Mouse (Mus musculus): ENCODE data around the gene Dynlt1a. TPM values are rescaled to one million over a fixed set of nuclear protein-coding genes. Genes with fewer than 3 reads are reported as not detected.
"Not testable (repeated sequence)": the region's sequence is repeated elsewhere in the genome, so short reads cannot be mapped to it uniquely, and the experiment has no call there.

The Dynlt1a gene
- total RNA-seq, 2 experiments from 2014 or later = 13.2 to 14.5 TPM

- not testable (repeated sequence) for DNase-seq (ENCODE audit: low spot score in 2 of 2)
These were observed 23.4 kb downstream of the Dynlt1a start for GRCm38 (mm10) chr17:6293882-6294281.

GRCm38 (mm10) chr17:6289045-6289444 lies 28.3 kb downstream of the Dynlt1a start:
- not testable (repeated sequence) for DNase-seq (ENCODE audit: low spot score in 2 of 2)

DNA sequence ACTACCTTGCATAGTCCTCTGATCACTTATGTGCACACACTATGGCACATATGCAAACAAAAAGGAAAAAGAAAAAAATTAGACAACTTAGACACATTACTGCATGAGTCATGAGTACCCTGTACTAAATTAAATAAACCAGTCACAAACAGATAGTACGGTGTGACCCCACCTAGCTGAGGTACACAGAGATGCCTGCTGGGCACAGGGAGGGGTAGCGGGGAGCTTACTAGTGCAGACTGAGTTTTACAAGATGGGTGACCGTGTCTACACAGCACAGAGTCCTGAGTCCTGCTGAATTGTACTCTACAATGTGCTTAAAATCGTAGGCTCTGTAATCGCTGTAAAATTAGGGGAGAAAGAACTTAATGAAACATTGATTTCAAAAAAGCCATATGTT lies 31.1 kb downstream of the Dynlt1a start:
- not testable (repeated sequence) for DNase-seq (ENCODE audit: low spot score in 2 of 2)

DNA sequence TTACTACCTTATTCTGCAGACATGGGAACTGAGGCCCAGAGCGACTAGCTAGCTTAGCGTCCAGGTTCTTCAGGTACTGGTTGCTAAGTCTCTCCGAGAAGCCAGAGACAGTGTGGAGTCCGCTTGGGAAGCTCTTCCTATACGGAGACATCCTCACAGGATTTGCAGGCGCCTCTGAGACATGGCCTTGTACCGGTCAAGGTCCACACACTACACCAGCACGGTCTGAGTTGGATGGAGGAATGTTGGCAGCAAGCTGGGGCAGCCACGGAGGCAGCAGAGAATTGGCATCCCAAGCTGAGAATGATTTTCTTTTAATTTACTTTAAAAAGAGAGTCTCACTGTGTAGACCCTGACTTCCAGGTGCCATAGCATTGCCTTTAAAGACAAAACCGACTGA lies 34.2 kb downstream of the Dynlt1a start:
- DNase-seq (ENCODE audit: low spot score in 2 of 2) = not testable (repeated sequence)

- DNase-seq (ENCODE audit: low spot score in 2 of 2) = not testable (repeated sequence)
These were observed 36.8 kb downstream of the Dynlt1a start for GRCm38 (mm10) chr17:6280513-6280912.

DNA sequence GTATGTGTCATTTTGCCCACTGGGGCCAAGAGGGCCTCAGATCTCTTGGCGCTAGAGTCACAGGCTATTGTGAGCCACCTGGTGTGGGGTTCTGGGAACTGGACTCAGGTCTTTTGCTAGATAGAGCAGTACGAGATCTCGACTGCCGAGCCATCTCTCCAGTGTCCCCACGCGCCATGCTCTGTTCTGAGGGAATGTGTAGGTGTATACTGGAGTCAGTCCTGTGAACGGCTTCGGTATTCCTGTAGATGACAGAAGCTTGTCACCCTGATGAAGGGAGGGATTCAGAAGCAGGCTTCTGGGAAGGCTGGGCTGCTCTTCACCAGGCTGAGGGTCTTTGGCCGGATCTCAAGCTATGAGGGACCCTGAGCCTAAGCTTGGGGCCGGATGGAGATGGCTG lies 37.5 kb downstream of the Dynlt1a start:
- not testable (repeated sequence) for DNase-seq (ENCODE audit: low spot score in 2 of 2)

DNA sequence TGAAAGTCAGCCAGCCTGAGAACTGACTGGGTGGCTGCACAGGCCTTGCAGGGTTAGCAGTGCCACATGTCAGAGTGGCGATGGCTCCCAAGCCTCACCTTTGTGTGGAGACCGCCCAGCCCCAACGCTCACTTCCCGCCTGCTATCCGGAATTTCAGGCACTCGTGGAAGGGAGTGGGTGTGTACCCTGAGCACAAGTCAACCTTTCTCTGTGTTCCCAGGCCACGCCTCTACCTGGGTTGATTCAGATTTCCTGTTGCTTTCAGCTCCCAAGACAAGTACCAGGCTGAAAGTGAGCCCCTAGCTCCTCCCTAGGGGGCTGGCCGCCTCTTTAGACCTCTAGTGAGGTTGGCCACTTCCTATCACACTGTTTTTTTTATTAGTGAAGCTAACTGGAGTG lies 38.1 kb downstream of the Dynlt1a start:
- not testable (repeated sequence) for DNase-seq (ENCODE audit: low spot score in 2 of 2)

- DNase-seq (ENCODE audit: low spot score in 2 of 2) = not testable (repeated sequence)
These were observed 42.6 kb downstream of the Dynlt1a start for GRCm38 (mm10) chr17:6274693-6275092.

DNA sequence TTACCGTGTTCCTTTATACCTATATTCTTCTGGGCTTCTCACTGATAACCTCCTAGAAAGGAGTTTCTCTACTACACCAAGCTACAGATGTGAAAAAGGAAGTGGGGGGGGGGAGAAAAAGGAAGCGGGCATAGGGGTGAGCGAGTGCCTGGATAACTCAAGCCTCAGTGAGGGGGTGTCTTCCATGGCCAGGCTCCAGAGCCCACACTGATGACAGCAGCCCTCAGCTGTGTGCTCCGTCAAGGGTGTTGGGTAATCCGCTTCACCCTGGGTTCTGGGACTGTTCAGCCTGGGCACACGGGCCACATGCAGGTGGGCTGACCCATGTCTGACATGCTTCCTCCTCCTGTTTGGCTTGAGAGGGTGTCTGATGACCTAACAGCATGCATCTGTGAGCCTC lies 45.3 kb downstream of the Dynlt1a start:
- DNase-seq (ENCODE audit: low spot score in 2 of 2) = not testable (repeated sequence)

DNA sequence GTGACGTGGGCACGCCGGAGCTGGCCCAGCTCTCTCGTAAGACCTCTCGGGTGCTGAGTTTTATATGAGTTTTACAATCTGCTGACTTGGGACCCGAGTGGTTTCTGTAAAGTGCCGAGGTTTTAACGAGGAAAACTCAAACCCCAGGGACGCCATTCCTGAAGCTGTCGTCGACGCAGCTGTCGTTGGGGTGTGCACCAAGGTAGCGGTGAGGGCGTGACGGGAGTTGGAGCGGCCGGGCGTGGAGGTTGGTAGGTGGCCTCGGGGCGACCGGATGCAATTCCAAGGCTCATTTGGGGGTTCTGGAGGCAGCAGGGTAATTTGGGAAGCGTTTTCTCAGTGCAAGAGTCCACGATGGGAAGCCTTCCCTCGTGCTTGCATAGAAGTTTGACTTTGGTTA lies 46.5 kb downstream of the Dynlt1a start:
- DNase-seq (ENCODE audit: low spot score in 2 of 2) = not testable (repeated sequence)

- DNase-seq (ENCODE audit: low spot score in 2 of 2) = peak in 1 of 2 experiments; percentile 55
These were observed 47.1 kb downstream of the Dynlt1a start for GRCm38 (mm10) chr17:6269876-6270831.

DNA sequence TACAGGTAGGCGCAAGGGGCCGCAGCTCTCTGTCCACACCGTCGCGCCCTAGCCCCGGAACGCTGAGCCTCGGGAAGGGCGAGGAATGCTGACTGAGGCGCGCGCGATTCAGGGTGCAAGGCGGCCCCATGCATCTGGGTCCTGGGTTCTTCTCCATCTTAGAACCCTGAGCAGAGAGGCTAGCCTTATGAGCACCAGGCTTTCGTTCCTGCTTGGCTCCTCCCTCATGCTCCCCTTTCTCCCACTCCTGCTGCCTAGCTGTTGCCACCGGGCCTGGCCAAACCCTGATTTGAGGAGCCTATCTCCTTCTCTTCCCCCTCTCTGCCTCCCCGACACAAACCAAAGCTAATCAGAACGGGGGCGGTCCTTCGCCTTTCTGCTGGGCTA lies 60.2 kb downstream of the Dynlt1a start:
- DNase-seq (ENCODE audit: low spot score in 2 of 2) = peak; percentile 46 to 73

- not testable (repeated sequence) for DNase-seq (ENCODE audit: low spot score in 2 of 2)
These were observed 60.8 kb downstream of the Dynlt1a start, which contains the start of gene Tmem181a for GRCm38 (mm10) chr17:6256400-6257069. Tmem181a (plus strand) TSS chr17:6256860.

Other genes starting within 250 kb of the Dynlt1a start
- 10 to 100 TPM; 15.6 to 17.8 TPM for gene Serac1, start 237.8 kb downstream of the Dynlt1a start, total RNA-seq (2021)
- gene Gtf2h5, start 237.7 kb downstream of the Dynlt1a start, total RNA-seq (2021) = 100 to 1,000 TPM; 153 to 155 TPM
- 100 to 1,000 TPM; 249 to 275 TPM for gene Tulp4, start 211.1 kb downstream of the Dynlt1a start, total RNA-seq (2021)
- 10 to 100 TPM; 77.5 to 80.9 TPM for gene Tmem181a, start 60.6 kb downstream of the Dynlt1a start, total RNA-seq (2021)
- gene Dynlt1b, start 112.6 kb upstream of the Dynlt1a start, total RNA-seq (2021) = 100 to 1,000 TPM; 136 to 152 TPM